Mouse (Mus musculus) heart, embryonic 14.5 days (tissue): ENCODE data around the gene Prkacb. TPM values are rescaled to one million over a fixed set of nuclear protein-coding genes. Genes with fewer than 3 reads are reported as not detected.
"Not testable (repeated sequence)": the region's sequence is repeated elsewhere in the genome, so short reads cannot be mapped to it uniquely, and the experiment has no call there.

Experiments used
- ATAC-seq: fragments of 200-750 bp; cut with Nextera tagmentation; 2 replicates; pipeline ENCODE4 v1.8.0; 2017; ENCODE audit warnings: low read depth, moderate TSS enrichment; ENCODE audit not compliant: insufficient number of reproducible peaks, insufficient read depth, low FRiP score
- H3K27ac ChIP-seq, 2 experiments: fragments of 200-500 bp in 1 of 2; fragments of 300-500 bp in 1 of 2; sonication (generic) in 1 of 2; replicated peaks in 1 of 2; 2 replicates each; pipeline ENCODE4 v1.5.1; 2012 to 2014; ENCODE audit warnings: low read depth in 2 of 2, low read length in 2 of 2, control low read depth in 1 of 2, mild to moderate bottlenecking in 1 of 2, mixed read lengths in 1 of 2; ENCODE audit not compliant: control insufficient read depth in 1 of 2, insufficient read depth in 1 of 2
- H3K27me3 ChIP-seq: fragments of 300-500 bp; sonication (generic); 2 replicates; pipeline ENCODE4 v1.6.1; 2014; ENCODE audit warnings: mild to moderate bottlenecking, low read length, control low read depth; ENCODE audit not compliant: control insufficient read depth, insufficient read depth
- H3K36me3 ChIP-seq: fragments of 300-500 bp; sonication (generic); 2 replicates; pipeline ENCODE4 v1.6.1; 2014; ENCODE audit warnings: mild to moderate bottlenecking, control low read depth, low read length, mixed read lengths; ENCODE audit not compliant: control insufficient read depth, insufficient read depth
- H3K4me1 ChIP-seq, 2 experiments: fragments of 200-500 bp in 1 of 2; fragments of 300-500 bp in 1 of 2; sonication (generic) in 1 of 2; 2 replicates each; pipeline ENCODE4 v1.6.1; 2012 to 2014; ENCODE audit warnings: low read length in 2 of 2, control low read depth in 1 of 2, mixed read lengths in 1 of 2; ENCODE audit not compliant: control insufficient read depth in 2 of 2, insufficient read depth in 2 of 2
- H3K4me2 ChIP-seq: fragments of 300-500 bp; sonication (generic); 2 replicates; pipeline ENCODE4 v1.6.1; 2014; ENCODE audit warnings: mild to moderate bottlenecking, low read length
- H3K4me3 ChIP-seq, 2 experiments: fragments of 200-500 bp in 1 of 2; fragments of 300-500 bp in 1 of 2; sonication (generic) in 1 of 2; 2 replicates each; pipeline ENCODE4 v1.5.1; 2012 to 2014; ENCODE audit warnings: low read length in 2 of 2, mild to moderate bottlenecking in 2 of 2, control low read depth in 1 of 2, low read depth in 1 of 2, moderate library complexity in 1 of 2; ENCODE audit not compliant: control insufficient read depth in 1 of 2, insufficient read depth in 1 of 2
- H3K9ac ChIP-seq: fragments of 300-500 bp; sonication (generic); 2 replicates; pipeline ENCODE4 v1.6.1; 2014; ENCODE audit warnings: mild to moderate bottlenecking, low read length
- H3K9me3 ChIP-seq: fragments of 300-500 bp; sonication (generic); 2 replicates; pipeline ENCODE4 v1.6.1; 2016; ENCODE audit warnings: low read length, control low read depth; ENCODE audit not compliant: control insufficient read depth
- WGBS: fragments of 180-500 bp; shearing (Covaris S2); extraction: QIAGEN DNeasy Blood & Tissue Kit; methylation state at CpG from one replicate; pipeline ENCODE4 v1.1.7; 2014; 5-methylcytosine and 5-hydroxymethylcytosine counted together
- polyA plus RNA-seq: library from polyadenylated mRNA; unstranded; fragments of >200 nt; fragmentation: Nextera tagmentation; extraction: Ambion mirVana; gene quantifications from 2 replicates; pipeline ENCODE4 v1.2.1, GENCODE M21; 2014

Prkacb gene
- polyA plus RNA-seq, 1 experiment from 2014 or later = 59.0 TPM

DNA sequence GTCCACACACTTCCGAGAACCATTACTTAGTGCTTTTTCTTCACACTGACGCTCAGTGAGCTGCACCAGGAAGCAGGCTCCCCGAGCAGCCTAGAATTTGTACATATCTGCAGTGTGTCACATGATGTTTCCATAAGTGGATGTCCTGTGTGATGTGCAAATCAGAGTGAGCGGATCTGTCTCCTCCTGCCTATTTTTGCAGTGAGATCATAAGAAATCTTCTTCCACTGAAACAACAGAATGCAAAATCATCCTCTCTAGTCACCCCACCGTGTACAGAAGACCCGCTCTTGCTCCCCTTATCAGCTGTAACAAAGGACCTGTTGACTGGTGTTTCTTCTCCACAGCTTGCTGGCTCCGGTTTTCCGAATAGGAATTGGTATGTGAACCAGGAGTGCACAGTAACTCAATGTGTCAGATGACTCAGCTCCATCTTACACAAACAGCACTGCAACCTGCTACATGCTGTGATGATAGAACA lies 46.0 kb downstream of the Prkacb start:
- 3% methylated on average over 8 of the region's 8 CpGs for WGBS
- Histone ChIP-seq H3K9ac (peak overlapping the region; percentile 64), H3K4me1 (peaks cover 10 to 32% of the 10 kb centered on the region in 2 experiments), H3K4me2 (peak overlapping the region; percentile 60), H3K4me3 (peak overlapping the region; percentile 25 to 32), H3K9me3 (no peaks in the 10 kb centered on the region), H3K27ac (peak overlapping the region; percentile 84 to 86), H3K27me3 (no peaks in the 10 kb centered on the region), H3K36me3 (no peaks in the 10 kb centered on the region)
- ATAC-seq = peak; percentile 63; the same call in 1 of the 2 replicates

DNA sequence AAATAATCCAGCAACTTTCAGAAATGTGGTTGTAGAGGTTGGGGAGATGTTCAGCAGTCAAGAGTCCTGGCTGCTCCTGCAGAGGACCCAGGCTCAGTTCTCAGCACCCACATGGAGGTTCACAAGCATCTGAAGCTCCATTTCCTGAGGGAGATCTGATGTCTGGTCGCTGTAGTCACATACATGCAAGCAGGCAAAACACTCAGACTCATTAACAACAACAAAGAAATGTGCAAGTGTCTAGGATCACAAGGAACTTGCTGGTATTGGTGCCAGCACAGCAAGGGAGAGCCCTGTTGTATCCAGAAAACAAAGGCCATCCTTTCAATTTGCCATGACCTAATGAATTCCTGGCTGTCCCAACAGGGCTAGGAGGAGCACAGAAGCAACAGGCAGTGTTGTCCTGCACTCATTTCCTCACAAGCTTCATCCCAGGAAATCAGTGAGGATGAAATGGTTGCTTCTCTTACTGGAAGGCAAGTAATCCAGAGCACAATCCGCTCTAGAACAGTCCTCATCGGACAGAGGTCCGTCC lies 46.7 kb downstream of the Prkacb start:
- no peak for ATAC-seq
- Histone ChIP-seq H3K4me2 (peak overlapping the region; percentile 60), H3K9ac (peak overlapping the region; percentile 64), H3K4me3 (peak overlapping the region; percentile 25 to 32), H3K36me3 (no peaks in the 10 kb centered on the region), H3K27ac (peak overlapping the region; percentile 84 to 86), H3K9me3 (no peaks in the 10 kb centered on the region), H3K27me3 (no peaks in the 10 kb centered on the region), H3K4me1 (peaks cover 10 to 32% of the 10 kb centered on the region in 2 experiments)
- WGBS = 69% methylated on average over 4 of the region's 4 CpGs

DNA sequence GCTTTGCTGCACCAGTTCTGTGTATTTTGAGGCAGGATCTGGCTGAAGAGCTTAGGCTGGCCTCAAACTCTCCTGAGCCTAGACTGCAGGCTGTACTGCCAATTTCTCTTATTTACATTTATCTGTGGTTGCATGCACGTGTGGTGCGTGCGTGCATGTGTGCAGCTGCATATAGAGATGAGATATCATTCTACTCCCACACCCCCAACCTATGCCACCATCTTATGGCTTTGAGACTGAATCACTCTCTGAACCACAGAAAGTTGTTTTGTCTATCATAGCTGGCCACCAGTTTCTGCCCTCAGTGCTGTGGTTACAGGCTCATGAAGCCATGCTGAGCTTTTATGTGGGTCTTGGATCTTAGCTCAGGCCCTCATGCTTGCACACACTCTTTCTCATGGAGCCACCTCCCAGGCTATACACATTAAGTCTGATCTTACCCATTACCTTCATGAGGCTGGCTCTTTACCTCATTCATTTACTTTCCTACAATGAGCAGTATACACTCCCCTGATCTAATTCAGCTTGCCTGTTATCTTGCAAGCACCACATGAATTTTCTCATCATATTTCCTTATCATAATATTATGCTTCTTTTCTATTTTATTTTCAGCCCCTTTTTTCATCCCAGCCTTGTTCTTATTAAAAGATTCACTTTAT lies 47.8 kb downstream of the Prkacb start:
- no peak overlapping the region for H3K4me2 ChIP-seq
- H3K27ac ChIP-seq = no peak overlapping the region
- ATAC-seq = no peak
- H3K4me1 ChIP-seq = peaks cover 6 to 23% of the 10 kb centered on the region in 2 experiments
- H3K9me3 ChIP-seq = no peaks in the 10 kb centered on the region
- H3K36me3 ChIP-seq = no peaks in the 10 kb centered on the region
- 82% methylated on average over 3 of the region's 3 CpGs for WGBS
- H3K27me3 ChIP-seq = no peaks in the 10 kb centered on the region
- H3K4me3 ChIP-seq = no peak overlapping the region
- no peak overlapping the region for H3K9ac ChIP-seq

DNA sequence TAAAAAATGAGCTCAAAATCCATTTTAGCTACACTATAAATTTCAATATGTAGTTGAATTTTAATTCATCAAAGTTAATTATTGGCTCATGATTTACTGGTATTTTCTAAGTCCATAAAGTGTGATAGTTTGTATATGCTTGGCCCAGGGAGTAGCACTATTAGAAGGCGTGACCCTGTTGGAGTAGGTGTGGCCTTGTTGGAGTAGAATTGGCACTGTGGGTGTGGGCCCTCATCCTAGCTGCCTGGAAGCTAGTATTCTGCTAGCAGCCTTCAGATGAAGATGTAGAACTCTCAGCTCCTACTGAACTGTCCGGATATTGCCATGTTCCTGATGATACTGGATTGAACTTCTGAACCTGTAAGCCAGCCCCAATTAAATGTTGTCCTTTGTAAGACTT lies 49.7 kb downstream of the Prkacb start:
- H3K4me1 ChIP-seq = peaks cover 6 to 13% of the 10 kb centered on the region in 2 experiments
- H3K4me2 ChIP-seq, H3K27ac ChIP-seq, H3K27me3 ChIP-seq, H3K4me3 ChIP-seq, H3K9ac ChIP-seq, H3K36me3 ChIP-seq, ATAC-seq, H3K9me3 ChIP-seq: not testable (repeated sequence)
- 90% methylated on average over 2 of the region's 2 CpGs for WGBS

DNA sequence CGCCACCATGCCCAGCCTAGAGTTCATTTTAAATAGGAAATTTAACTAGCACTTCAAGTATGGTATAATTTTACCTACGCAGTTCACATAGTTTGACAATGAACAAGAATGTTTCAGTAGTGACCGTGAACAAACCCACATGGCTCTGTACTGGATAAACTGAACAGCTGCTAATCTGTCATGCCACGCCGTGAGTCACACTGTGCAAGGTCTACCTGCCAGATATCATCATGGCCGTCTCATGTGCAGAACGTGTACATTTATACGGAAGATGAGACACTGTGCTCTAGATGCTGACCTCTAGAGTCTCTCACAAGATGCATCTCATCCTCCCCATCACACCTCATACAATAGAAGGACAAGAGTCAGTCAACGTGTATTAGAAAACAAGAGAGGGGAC lies 51.5 kb downstream of the Prkacb start:
- no peak overlapping the region for H3K4me3 ChIP-seq
- no peak overlapping the region for H3K9ac ChIP-seq
- 89% methylated on average over 9 of the region's 9 CpGs for WGBS
- H3K4me2 ChIP-seq = no peak overlapping the region
- H3K27me3 ChIP-seq = no peaks in the 10 kb centered on the region
- H3K36me3 ChIP-seq = 0 out of 2 replicates have a peak, but pooled peaks cover 4% of the 10 kb centered on the region
- H3K4me1 ChIP-seq = peaks cover 2% of the 10 kb centered on the region in 2 experiments; a peak in 3 of 4 replicates
- ATAC-seq = no peak
- no peak overlapping the region for H3K27ac ChIP-seq
- no peaks in the 10 kb centered on the region for H3K9me3 ChIP-seq

DNA sequence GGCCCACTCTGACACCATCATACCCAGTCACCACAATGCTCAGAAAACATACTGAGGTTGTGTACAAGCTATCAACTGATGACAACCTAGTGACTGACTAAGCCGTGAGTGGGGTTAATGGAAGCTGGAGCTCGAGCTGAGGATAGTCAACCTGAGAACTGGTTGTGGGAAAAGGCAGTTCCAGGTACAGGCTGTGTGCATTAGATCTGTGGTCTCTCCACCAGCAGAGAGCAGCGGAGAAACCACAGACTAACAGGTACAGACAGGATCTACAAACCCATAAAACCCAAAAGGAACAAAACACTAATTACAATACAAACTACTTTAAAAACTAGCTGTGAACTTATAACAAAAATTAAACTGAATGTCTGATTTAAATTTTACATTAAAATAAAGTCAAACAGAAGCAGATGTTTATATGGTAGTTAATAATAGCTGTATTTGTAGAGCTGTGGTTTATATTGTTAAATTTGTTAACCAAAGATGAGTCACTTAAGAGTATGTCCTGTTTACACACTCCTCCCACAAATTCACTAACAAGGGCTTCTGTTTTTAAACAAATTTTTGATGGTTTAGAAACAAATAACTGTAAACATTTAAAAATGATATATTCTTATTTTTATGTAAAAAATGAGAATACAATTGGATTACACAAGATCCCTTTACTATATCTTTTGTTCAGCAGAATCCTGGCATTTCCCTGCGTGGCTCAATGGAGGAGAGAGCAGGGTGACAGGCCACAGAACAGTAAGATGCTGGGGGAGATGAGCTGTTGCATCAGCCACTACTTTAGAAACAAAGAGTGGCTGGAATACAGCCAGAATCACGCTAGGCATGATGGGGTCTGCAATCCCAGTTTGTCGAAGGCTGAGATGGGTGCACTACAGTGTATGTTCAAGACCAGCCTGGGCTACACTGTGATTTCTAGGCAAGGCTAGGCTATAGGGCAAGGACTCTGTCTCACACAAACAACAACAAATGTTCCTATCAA lies 54.5 kb downstream of the Prkacb start:
- no peak overlapping the region for H3K4me3 ChIP-seq
- H3K4me2 ChIP-seq = no peak overlapping the region
- no peak overlapping the region for H3K27ac ChIP-seq
- H3K27me3 ChIP-seq = no peaks in the 10 kb centered on the region
- H3K4me1 ChIP-seq = no peaks in the 10 kb centered on the region; a peak in 1 of 4 replicates
- WGBS = 71% methylated on average over 6 of the region's 6 CpGs
- no peaks in the 10 kb centered on the region for H3K9me3 ChIP-seq
- peaks cover 26% of the 10 kb centered on the region for H3K36me3 ChIP-seq
- H3K9ac ChIP-seq = no peak overlapping the region
- no peak for ATAC-seq

DNA sequence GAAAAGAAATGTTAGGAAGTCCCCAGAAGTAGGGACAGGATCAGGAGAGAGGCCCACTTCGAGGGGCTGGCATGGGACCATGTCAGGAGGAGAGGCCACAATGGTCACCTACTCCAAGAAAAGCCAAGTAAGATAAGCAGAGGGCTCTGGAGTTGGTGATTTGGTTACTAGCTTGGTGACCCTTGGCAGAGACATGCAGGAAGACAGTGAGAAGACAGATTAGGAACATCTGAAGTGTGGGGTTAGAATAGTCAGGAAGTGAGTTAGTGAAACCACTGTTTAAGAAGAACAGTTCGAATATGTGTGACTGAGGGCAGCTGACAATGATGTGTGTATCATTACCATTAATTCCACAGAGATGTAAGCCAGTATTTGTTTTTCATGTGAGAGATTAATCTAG lies 58.5 kb downstream of the Prkacb start:
- Histone ChIP-seq H3K27ac (no peak overlapping the region), H3K4me2 (no peak overlapping the region), H3K27me3 (no peaks in the 10 kb centered on the region), H3K9me3 (no peaks in the 10 kb centered on the region), H3K9ac (no peak overlapping the region), H3K36me3 (peaks cover 54% of the 10 kb centered on the region), H3K4me3 (no peak overlapping the region), H3K4me1 (no peaks in the 10 kb centered on the region; a peak in 1 of 4 replicates)
- WGBS = 70% methylated on average over 2 of the region's 2 CpGs
- ATAC-seq = no peak
